Mouse (Mus musculus): ENCODE data around the gene Glis3. TPM values are rescaled to one million over a fixed set of nuclear protein-coding genes. Genes with fewer than 3 reads are reported as not detected.

The Glis3 gene
- polyA plus RNA-seq, 2 experiments, result 2.9 to 3.1 TPM

GRCm38 (mm10) chr19:28655166-28655565 lies 24.7 kb downstream of the Glis3 start:
- 60% methylated on average over 7 of the region's 7 CpGs for WGBS
- no peak overlapping the region for H3K27ac ChIP-seq (replicated peaks; ENCODE audit: low read depth, low read length)
- TF ChIP-seq POLR2A (IDR thresholded peaks at IDR 0.05; ENCODE audit: borderline replicate concordance, extremely low read depth, insufficient read depth, insufficient read length), result no peak
- H3K9me3 ChIP-seq (ENCODE audit: control insufficient read depth, low read length), result no peaks in the 10 kb centered on the region
- DNase-seq (ENCODE audit: low spot score) (no peak), ATAC-seq (ENCODE audit: low FRiP score, low read depth) (no peak)
- no peaks in the 10 kb centered on the region for H3K36me3 ChIP-seq (ENCODE audit: control insufficient read depth, insufficient read depth, low read length)
- no peaks in the 10 kb centered on the region; the same call in 1 of the 2 replicates for H3K4me1 ChIP-seq (ENCODE audit: control insufficient read depth, insufficient read depth, low read length)
- no peak overlapping the region for H3K9ac ChIP-seq (ENCODE audit: low read depth, low read length, severe bottlenecking)
- no peak overlapping the region for H3K4me3 ChIP-seq (replicated peaks; ENCODE audit: low read length)
- no peak overlapping the region for H3K4me2 ChIP-seq (replicated peaks; ENCODE audit: low read depth, low read length, severe bottlenecking)
- H3K27me3 ChIP-seq (ENCODE audit: control insufficient read depth, insufficient read depth, low read length), result no peaks in the 10 kb centered on the region

GRCm38 (mm10) chr19:28650836-28651235 lies 29.0 kb downstream of the Glis3 start:
- no peaks in the 10 kb centered on the region for H3K9me3 ChIP-seq (ENCODE audit: control insufficient read depth, low read length)
- no peak overlapping the region for H3K27ac ChIP-seq (replicated peaks; ENCODE audit: low read depth, low read length)
- H3K9ac ChIP-seq (ENCODE audit: low read depth, low read length, severe bottlenecking), result no peak overlapping the region
- H3K4me2 ChIP-seq (replicated peaks; ENCODE audit: low read depth, low read length, severe bottlenecking), result no peak overlapping the region
- no peaks in the 10 kb centered on the region; the same call in 1 of the 2 replicates for H3K4me1 ChIP-seq (ENCODE audit: control insufficient read depth, insufficient read depth, low read length)
- H3K27me3 ChIP-seq (ENCODE audit: control insufficient read depth, insufficient read depth, low read length), result no peaks in the 10 kb centered on the region
- 86% methylated on average over 5 of the region's 5 CpGs for WGBS
- no peak for DNase-seq (ENCODE audit: low spot score)
- no peak overlapping the region for H3K4me3 ChIP-seq (replicated peaks; ENCODE audit: low read length)
- no peak for ATAC-seq (ENCODE audit: low FRiP score, low read depth)
- TF ChIP-seq POLR2A (IDR thresholded peaks at IDR 0.05; ENCODE audit: borderline replicate concordance, extremely low read depth, insufficient read depth, insufficient read length), result no peak
- no peaks in the 10 kb centered on the region for H3K36me3 ChIP-seq (ENCODE audit: control insufficient read depth, insufficient read depth, low read length)

DNA sequence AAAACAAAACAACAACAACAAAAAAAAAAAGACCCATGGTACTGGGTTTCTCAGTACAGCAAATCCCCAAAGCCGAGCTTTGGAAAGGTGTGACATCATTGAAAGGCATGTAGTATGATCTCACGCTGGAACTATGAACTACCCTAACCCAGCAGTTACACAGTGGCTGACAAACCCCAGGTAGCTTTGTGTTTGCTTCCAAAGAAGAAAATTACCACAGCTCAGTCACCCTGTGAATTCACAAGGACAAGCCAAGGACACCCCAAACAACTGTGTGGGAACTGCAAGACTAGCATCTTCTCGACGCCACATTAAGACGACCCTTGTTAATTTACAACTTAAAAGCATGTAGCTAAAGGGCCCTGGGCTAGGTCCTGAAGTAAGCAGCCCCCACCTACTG lies 30.4 kb downstream of the Glis3 start:
- ATAC-seq (ENCODE audit: low FRiP score, low read depth), result no peak
- no peak overlapping the region for H3K4me2 ChIP-seq (replicated peaks; ENCODE audit: low read depth, low read length, severe bottlenecking)
- no peaks in the 10 kb centered on the region for H3K36me3 ChIP-seq (ENCODE audit: control insufficient read depth, insufficient read depth, low read length)
- no peaks in the 10 kb centered on the region; the same call in 1 of the 2 replicates for H3K4me1 ChIP-seq (ENCODE audit: control insufficient read depth, insufficient read depth, low read length)
- H3K9me3 ChIP-seq (ENCODE audit: control insufficient read depth, low read length), result no peaks in the 10 kb centered on the region
- no peak overlapping the region for H3K9ac ChIP-seq (ENCODE audit: low read depth, low read length, severe bottlenecking)
- no peak for DNase-seq (ENCODE audit: low spot score)
- no peak for TF ChIP-seq POLR2A (IDR thresholded peaks at IDR 0.05; ENCODE audit: borderline replicate concordance, extremely low read depth, insufficient read depth, insufficient read length)
- 39% methylated on average over 5 of the region's 5 CpGs for WGBS
- H3K27ac ChIP-seq (replicated peaks; ENCODE audit: low read depth, low read length), result no peak overlapping the region
- no peak overlapping the region for H3K4me3 ChIP-seq (replicated peaks; ENCODE audit: low read length)
- H3K27me3 ChIP-seq (ENCODE audit: control insufficient read depth, insufficient read depth, low read length), result no peaks in the 10 kb centered on the region

DNA sequence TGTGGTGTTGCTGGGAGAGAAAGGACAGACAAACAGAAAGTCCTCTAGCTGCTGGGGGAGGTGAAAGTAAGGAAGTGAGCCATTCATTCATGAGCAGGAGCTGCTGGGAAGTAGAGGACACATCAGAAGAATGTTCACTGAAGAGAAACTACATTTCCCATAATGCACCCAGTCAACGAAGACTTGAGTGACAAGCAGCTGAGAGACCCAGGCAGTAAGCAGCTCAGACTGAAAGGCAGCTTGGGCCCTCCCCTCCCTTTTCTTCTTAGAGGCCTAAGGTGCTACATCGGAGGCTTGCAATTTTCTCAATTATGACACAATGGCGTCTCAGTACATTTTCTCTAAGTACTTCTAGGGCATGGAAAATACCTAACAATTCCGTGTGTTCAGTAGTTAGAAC lies 31.0 kb downstream of the Glis3 start:
- H3K36me3 ChIP-seq (ENCODE audit: control insufficient read depth, insufficient read depth, low read length), result no peaks in the 10 kb centered on the region
- no peak overlapping the region for H3K27ac ChIP-seq (replicated peaks; ENCODE audit: low read depth, low read length)
- no peak for DNase-seq (ENCODE audit: low spot score)
- H3K4me2 ChIP-seq (replicated peaks; ENCODE audit: low read depth, low read length, severe bottlenecking), result no peak overlapping the region
- 46% methylated on average over 4 of the region's 4 CpGs for WGBS
- ATAC-seq (ENCODE audit: low FRiP score, low read depth), result no peak
- H3K4me1 ChIP-seq (ENCODE audit: control insufficient read depth, insufficient read depth, low read length), result no peaks in the 10 kb centered on the region; the same call in 1 of the 2 replicates
- TF ChIP-seq POLR2A (IDR thresholded peaks at IDR 0.05; ENCODE audit: borderline replicate concordance, extremely low read depth, insufficient read depth, insufficient read length), result no peak
- H3K9ac ChIP-seq (ENCODE audit: low read depth, low read length, severe bottlenecking), result no peak overlapping the region
- H3K9me3 ChIP-seq (ENCODE audit: control insufficient read depth, low read length), result no peaks in the 10 kb centered on the region
- no peaks in the 10 kb centered on the region for H3K27me3 ChIP-seq (ENCODE audit: control insufficient read depth, insufficient read depth, low read length)
- H3K4me3 ChIP-seq (replicated peaks; ENCODE audit: low read length), result no peak overlapping the region

GRCm38 (mm10) chr19:28647424-28647823 lies 32.5 kb downstream of the Glis3 start:
- no peaks in the 10 kb centered on the region for H3K36me3 ChIP-seq (ENCODE audit: control insufficient read depth, insufficient read depth, low read length)
- TF ChIP-seq POLR2A (IDR thresholded peaks at IDR 0.05; ENCODE audit: borderline replicate concordance, extremely low read depth, insufficient read depth, insufficient read length), result no peak
- H3K9ac ChIP-seq (ENCODE audit: low read depth, low read length, severe bottlenecking), result no peak overlapping the region
- DNase-seq (ENCODE audit: low spot score) (no peak), ATAC-seq (ENCODE audit: low FRiP score, low read depth) (no peak)
- no peaks in the 10 kb centered on the region; the same call in 1 of the 2 replicates for H3K4me1 ChIP-seq (ENCODE audit: control insufficient read depth, insufficient read depth, low read length)
- no peak overlapping the region for H3K27ac ChIP-seq (replicated peaks; ENCODE audit: low read depth, low read length)
- no peaks in the 10 kb centered on the region for H3K27me3 ChIP-seq (ENCODE audit: control insufficient read depth, insufficient read depth, low read length)
- H3K9me3 ChIP-seq (ENCODE audit: control insufficient read depth, low read length), result no peaks in the 10 kb centered on the region
- no peak overlapping the region for H3K4me2 ChIP-seq (replicated peaks; ENCODE audit: low read depth, low read length, severe bottlenecking)
- WGBS, result 82% methylated on average over 6 of the region's 6 CpGs
- H3K4me3 ChIP-seq (replicated peaks; ENCODE audit: low read length), result no peak overlapping the region

DNA sequence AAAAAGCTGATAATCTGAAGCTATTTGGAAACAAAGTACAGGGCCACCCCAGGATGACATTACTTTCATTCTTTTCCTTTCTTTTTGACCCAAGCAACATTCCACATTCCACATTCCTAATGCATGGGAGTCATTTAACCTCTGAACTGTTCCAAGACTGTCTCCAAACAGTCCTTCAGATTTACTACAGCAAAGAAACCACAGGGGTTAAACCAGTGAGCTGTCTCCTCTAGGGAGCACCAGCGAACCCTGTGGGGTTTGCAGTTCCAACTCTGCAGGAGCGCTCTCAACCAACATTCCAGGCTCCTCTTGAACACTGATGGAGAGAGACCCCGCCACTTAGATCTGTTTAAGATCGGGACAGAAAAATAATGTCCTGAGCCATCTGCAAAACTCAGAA lies 33.6 kb downstream of the Glis3 start:
- Histone ChIP-seq H3K9me3 (ENCODE audit: control insufficient read depth, low read length) (no peaks in the 10 kb centered on the region), H3K4me2 (replicated peaks; ENCODE audit: low read depth, low read length, severe bottlenecking) (no peak overlapping the region), H3K27ac (replicated peaks; ENCODE audit: low read depth, low read length) (no peak overlapping the region), H3K36me3 (ENCODE audit: control insufficient read depth, insufficient read depth, low read length) (no peaks in the 10 kb centered on the region), H3K4me1 (ENCODE audit: control insufficient read depth, insufficient read depth, low read length) (no peaks in the 10 kb centered on the region; the same call in 1 of the 2 replicates), H3K9ac (ENCODE audit: low read depth, low read length, severe bottlenecking) (no peak overlapping the region), H3K4me3 (replicated peaks; ENCODE audit: low read length) (no peak overlapping the region), H3K27me3 (ENCODE audit: control insufficient read depth, insufficient read depth, low read length) (no peaks in the 10 kb centered on the region)
- TF ChIP-seq POLR2A (IDR thresholded peaks at IDR 0.05; ENCODE audit: borderline replicate concordance, extremely low read depth, insufficient read depth, insufficient read length), result no peak
- ATAC-seq (ENCODE audit: low FRiP score, low read depth), result no peak
- WGBS, result 63% methylated on average over 4 of the region's 4 CpGs
- no peak for DNase-seq (ENCODE audit: low spot score)
